Mouse (Mus musculus) midbrain, embryonic 14.5 days (tissue): ENCODE data around the gene F12. TPM values are rescaled to one million over a fixed set of nuclear protein-coding genes. Genes with fewer than 3 reads are reported as not detected.
A peak's percentile ranks its signal among the peaks of the same experiment; 100 is the strongest.
"Not testable (repeated sequence)": the region's sequence is repeated elsewhere in the genome, so short reads cannot be mapped to it uniquely, and the experiment has no call there.

Source experiments
- ATAC-seq: fragments of 200-750 bp; cut with Nextera tagmentation; 2 replicates; pipeline ENCODE4 v1.8.0; 2017; ENCODE audit warnings: moderate number of reproducible peaks, moderate library complexity; ENCODE audit not compliant: low FRiP score, low TSS enrichment
- DNase-seq: peaks from one replicate; pipeline ENCODE4 v3.0.0-alpha.2; 2015
- H3K27ac ChIP-seq: fragments of 300-500 bp; sonication (generic); replicated peaks from 2 replicates; pipeline ENCODE4 v1.5.1; 2014; ENCODE audit warnings: mild to moderate bottlenecking, low read depth, low read length, moderate library complexity
- H3K27me3 ChIP-seq: fragments of 300-500 bp; sonication (generic); 2 replicates; pipeline ENCODE4 v1.6.1; 2014; ENCODE audit warnings: low read length, control low read depth, mixed read lengths; ENCODE audit not compliant: control insufficient read depth, insufficient read depth
- H3K36me3 ChIP-seq: fragments of 300-500 bp; sonication (generic); 2 replicates; pipeline ENCODE4 v1.6.1; 2014; ENCODE audit warnings: low read length, control low read depth; ENCODE audit not compliant: control insufficient read depth, insufficient read depth
- H3K4me1 ChIP-seq: fragments of 300-500 bp; sonication (generic); 2 replicates; pipeline ENCODE4 v1.6.1; 2014; ENCODE audit warnings: mild to moderate bottlenecking, antibody characterized with exemption, low read length, control low read depth; ENCODE audit not compliant: control insufficient read depth, insufficient read depth
- H3K4me2 ChIP-seq: fragments of 300-500 bp; sonication (generic); 2 replicates; pipeline ENCODE4 v1.6.1; 2014; ENCODE audit warnings: mild to moderate bottlenecking, low read length, moderate library complexity
- H3K4me3 ChIP-seq: fragments of 300-500 bp; sonication (generic); replicated peaks from 2 replicates; pipeline ENCODE4 v1.5.1; 2014; ENCODE audit warnings: low read depth, low read length
- H3K9ac ChIP-seq: fragments of 300-500 bp; sonication (generic); replicated peaks from 2 replicates; pipeline ENCODE4 v1.6.1; 2014; ENCODE audit warnings: mild to moderate bottlenecking, low read length, moderate library complexity
- H3K9me3 ChIP-seq: fragments of 300-500 bp; sonication (generic); 2 replicates; pipeline ENCODE4 v1.6.1; 2016; ENCODE audit warnings: low read length, control low read depth, mixed read lengths; ENCODE audit not compliant: control insufficient read depth
- WGBS: fragments of 180-500 bp; shearing (Covaris S2); extraction: QIAGEN DNeasy Blood & Tissue Kit; methylation state at CpG from one replicate; pipeline ENCODE4 v1.1.7; 2014; 5-methylcytosine and 5-hydroxymethylcytosine counted together
- polyA plus RNA-seq: library from polyadenylated mRNA; unstranded; fragments of >200 nt; fragmentation: Nextera tagmentation; extraction: Ambion mirVana; gene quantifications from 2 replicates; pipeline ENCODE4 v1.2.1, GENCODE M21; 2014

The F12 gene
- polyA plus RNA-seq, 1 experiment from 2014 or later, result not detected

- H3K36me3 ChIP-seq, result peaks cover 15% of the 10 kb centered on the region
- peak overlapping the region; percentile 86 for H3K9ac ChIP-seq
- peaks cover 13% of the 10 kb centered on the region for H3K4me1 ChIP-seq
- peak overlapping the region; percentile 89 for H3K4me2 ChIP-seq
- H3K27ac ChIP-seq, result peak overlapping the region; percentile 95
- DNase-seq, result no peak
- H3K27me3 ChIP-seq, result no peaks in the 10 kb centered on the region
- peak overlapping the region; percentile 82 for H3K4me3 ChIP-seq
- ATAC-seq, result no peak
- under 1% methylated on average over 66 of the region's 66 CpGs for WGBS
- no peaks in the 10 kb centered on the region for H3K9me3 ChIP-seq
These were observed 18.9 kb upstream of the F12 start for GRCm38 (mm10) chr13:55445361-55446091.

GRCm38 (mm10) chr13:55444937-55445315 is 18.3 kb upstream of the F12 start, which contains the start of gene Grk6:
Gene Grk6, plus strand, starts transcription at chr13:55445072.
- ATAC-seq (peak; percentile 96), DNase-seq (peak; percentile 99)
- H3K4me1 ChIP-seq, result peaks cover 13% of the 10 kb centered on the region
- H3K27me3 ChIP-seq, result no peaks in the 10 kb centered on the region
- peak within 1 kb of the TSS; percentile 86 for H3K9ac ChIP-seq
- H3K36me3 ChIP-seq, result peaks cover 9% of the 10 kb centered on the region
- H3K4me2 ChIP-seq, result peak within 1 kb of the TSS; percentile 89
- peak within 1 kb of the TSS; percentile 82 for H3K4me3 ChIP-seq
- no peaks in the 10 kb centered on the region for H3K9me3 ChIP-seq
- H3K27ac ChIP-seq, result peak within 1 kb of the TSS; percentile 95
- under 1% methylated on average over 34 of the region's 35 CpGs for WGBS

GRCm38 (mm10) chr13:55444286-55444936 is 17.8 kb upstream of the F12 start:
- H3K4me3 ChIP-seq, result peak overlapping the region; percentile 82
- no peaks in the 10 kb centered on the region for H3K27me3 ChIP-seq
- DNase-seq (no peak), ATAC-seq (peak; percentile 79)
- peak overlapping the region; percentile 95 for H3K27ac ChIP-seq
- WGBS, result under 1% methylated on average over 33 of the region's 33 CpGs
- H3K9me3 ChIP-seq, result no peaks in the 10 kb centered on the region
- peak overlapping the region; percentile 89 for H3K4me2 ChIP-seq
- H3K9ac ChIP-seq, result peak overlapping the region; percentile 62
- H3K4me1 ChIP-seq, result peaks cover 13% of the 10 kb centered on the region
- H3K36me3 ChIP-seq, result peaks cover 4% of the 10 kb centered on the region

- Histone ChIP-seq H3K4me1 (peaks cover 13% of the 10 kb centered on the region), H3K9me3 (no peaks in the 10 kb centered on the region), H3K27ac (peak overlapping the region; percentile 95), H3K9ac (peak overlapping the region; percentile 62), H3K27me3 (no peaks in the 10 kb centered on the region), H3K4me3 (peak overlapping the region; percentile 82), H3K4me2 (peak overlapping the region; percentile 89), H3K36me3 (no peaks in the 10 kb centered on the region)
- 42% methylated on average over 9 of the region's 9 CpGs for WGBS
- no peak for DNase-seq
- ATAC-seq, result no peak
These were observed 17.2 kb upstream of the F12 start for GRCm38 (mm10) chr13:55443799-55444285.

GRCm38 (mm10) chr13:55437111-55437629 is 10.6 kb upstream of the F12 start:
- not testable (repeated sequence) for H3K9ac ChIP-seq, DNase-seq, H3K9me3 ChIP-seq, H3K4me3 ChIP-seq, H3K27ac ChIP-seq, H3K4me2 ChIP-seq, H3K4me1 ChIP-seq, H3K36me3 ChIP-seq, ATAC-seq, H3K27me3 ChIP-seq
- WGBS, result 92% methylated on average over 14 of the region's 15 CpGs

GRCm38 (mm10) chr13:55431889-55432685 is 5.5 kb upstream of the F12 start:
- Histone ChIP-seq H3K9me3 (no peaks in the 10 kb centered on the region), H3K27me3 (no peaks in the 10 kb centered on the region), H3K4me2 (no peak overlapping the region), H3K4me1 (no peaks in the 10 kb centered on the region), H3K36me3 (no peaks in the 10 kb centered on the region), H3K27ac (no peak overlapping the region), H3K4me3 (no peak overlapping the region), H3K9ac (no peak overlapping the region)
- 77% methylated on average over 10 of the region's 10 CpGs for WGBS
- ATAC-seq, result no peak
- no peak for DNase-seq

- WGBS, result 82% methylated on average over 2 of the region's 2 CpGs
- Histone ChIP-seq H3K4me1 (no peaks in the 10 kb centered on the region), H3K9ac (no peak overlapping the region), H3K36me3 (no peaks in the 10 kb centered on the region), H3K27ac (no peak overlapping the region), H3K27me3 (no peaks in the 10 kb centered on the region), H3K4me3 (no peak overlapping the region), H3K4me2 (no peak overlapping the region), H3K9me3 (no peaks in the 10 kb centered on the region)
- DNase-seq (no peak), ATAC-seq (no peak)
These were observed 4.0 kb upstream of the F12 start for GRCm38 (mm10) chr13:55430566-55430965.

- ATAC-seq, result no peak
These were observed 2.8 kb upstream of the F12 start for GRCm38 (mm10) chr13:55429226-55429888.

More at GRCm38 (mm10) chr13:55429226-55429888, 2.8 kb upstream of the F12 start:
- no peak overlapping the region for H3K4me3 ChIP-seq
- H3K9ac ChIP-seq, result no peak overlapping the region
- no peaks in the 10 kb centered on the region for H3K9me3 ChIP-seq
- H3K27me3 ChIP-seq, result no peaks in the 10 kb centered on the region
- no peaks in the 10 kb centered on the region for H3K36me3 ChIP-seq
- DNase-seq, result no peak
- H3K4me1 ChIP-seq, result no peaks in the 10 kb centered on the region
- no peak overlapping the region for H3K27ac ChIP-seq
- no peak overlapping the region for H3K4me2 ChIP-seq
- 81% methylated on average over 12 of the region's 12 CpGs for WGBS
